Mouse (Mus musculus) heart, embryonic 11.5 days (tissue): ENCODE results near the gene Fermt3. TPM values are rescaled to one million over a fixed set of nuclear protein-coding genes. Genes with fewer than 3 reads are reported as not detected.

Experiments
- ATAC-seq: fragments of 200-750 bp; cut with Nextera tagmentation; replicated peaks from 2 replicates; pipeline ENCODE4 v1.8.0; 2017; ENCODE audit warnings: moderate library complexity; ENCODE audit not compliant: insufficient number of reproducible peaks, low FRiP score, low TSS enrichment
- H3K27ac ChIP-seq: fragments of 300-500 bp; sonication (generic); 2 replicates; pipeline ENCODE4 v1.5.1; 2014; ENCODE audit warnings: mild to moderate bottlenecking, low read depth, low read length
- H3K27me3 ChIP-seq: fragments of 300-500 bp; sonication (generic); 2 replicates; pipeline ENCODE4 v1.6.1; 2014; ENCODE audit warnings: mild to moderate bottlenecking, low read length, mixed read lengths; ENCODE audit not compliant: control insufficient read depth, insufficient read depth
- H3K36me3 ChIP-seq: fragments of 300-500 bp; sonication (generic); 2 replicates; pipeline ENCODE4 v1.6.1; 2014; ENCODE audit warnings: mild to moderate bottlenecking, low read length, moderate library complexity, mixed read lengths; ENCODE audit not compliant: control insufficient read depth, insufficient read depth
- H3K4me1 ChIP-seq: fragments of 300-500 bp; sonication (generic); 2 replicates; pipeline ENCODE4 v1.6.1; 2014; ENCODE audit warnings: low read length; ENCODE audit not compliant: control insufficient read depth, insufficient read depth
- H3K4me2 ChIP-seq: fragments of 300-500 bp; sonication (generic); 2 replicates; pipeline ENCODE4 v1.6.1; 2014; ENCODE audit warnings: mild to moderate bottlenecking, moderate library complexity
- H3K4me3 ChIP-seq: fragments of 300-500 bp; sonication (generic); 2 replicates; pipeline ENCODE4 v1.5.1; 2014; ENCODE audit warnings: low read depth, low read length
- H3K9ac ChIP-seq: fragments of 300-500 bp; sonication (generic); 2 replicates; pipeline ENCODE4 v1.6.1; 2014; ENCODE audit warnings: mild to moderate bottlenecking, low read depth, low read length, moderate library complexity
- H3K9me3 ChIP-seq: fragments of 300-500 bp; sonication (generic); replicated peaks from 2 replicates; pipeline ENCODE4 v1.6.1; 2016; ENCODE audit warnings: low read length; ENCODE audit not compliant: control insufficient read depth
- WGBS: fragments of 180-500 bp; shearing (Covaris S2); extraction: QIAGEN DNeasy Blood & Tissue Kit; methylation state at CpG from one replicate; pipeline ENCODE4 v1.1.7; 2014; ENCODE audit not compliant: insufficient replicate concordance; 5-methylcytosine and 5-hydroxymethylcytosine counted together
- polyA plus RNA-seq: library from polyadenylated mRNA; unstranded; fragments of >200 nt; fragmentation: Nextera tagmentation; extraction: Ambion mirVana; gene quantifications from 2 replicates; pipeline ENCODE4 v1.2.1, GENCODE M21; 2014

The Fermt3 gene
- polyA plus RNA-seq, 1 experiment from 2014 or later: 11.9 TPM

- no peak for ATAC-seq
- Histone ChIP-seq H3K4me1 (peaks cover 11% of the 10 kb centered on the region), H3K27me3 (no peaks in the 10 kb centered on the region), H3K9me3 (no peaks in the 10 kb centered on the region), H3K36me3 (no peaks in the 10 kb centered on the region), H3K9ac (peak overlapping the region; percentile 58), H3K4me2 (no peak overlapping the region), H3K27ac (peak overlapping the region; percentile 38), H3K4me3 (no peak overlapping the region)
- 50% methylated on average over 4 of the region's 4 CpGs for WGBS
Measured at GRCm38 (mm10) chr19:7044279-7044678, 25.0 kb upstream of the Fermt3 start.

- peak overlapping the region; percentile 75; the same call in 1 of the 2 replicates for H3K9ac ChIP-seq
- peaks cover 26% of the 10 kb centered on the region for H3K4me1 ChIP-seq
- peak overlapping the region; percentile 88; the same call in 1 of the 2 replicates for H3K4me3 ChIP-seq
- ATAC-seq: no peak
- peak overlapping the region; percentile 88 for H3K27ac ChIP-seq
- no peaks in the 10 kb centered on the region for H3K9me3 ChIP-seq
- WGBS: 83% methylated on average over 2 of the region's 2 CpGs
- H3K36me3 ChIP-seq: no peaks in the 10 kb centered on the region; the same call in 1 of the 2 replicates
- no peaks in the 10 kb centered on the region for H3K27me3 ChIP-seq
- H3K4me2 ChIP-seq: peak overlapping the region; percentile 83
Measured at GRCm38 (mm10) chr19:7041171-7041570, 21.9 kb upstream of the Fermt3 start.

GRCm38 (mm10) chr19:7040637-7041130 is 21.4 kb upstream of the Fermt3 start:
- Histone ChIP-seq H3K4me1 (peaks cover 26% of the 10 kb centered on the region), H3K9ac (peak overlapping the region; percentile 75), H3K4me2 (peak overlapping the region; percentile 83), H3K36me3 (no peaks in the 10 kb centered on the region; the same call in 1 of the 2 replicates), H3K27ac (peak overlapping the region; percentile 88), H3K9me3 (no peaks in the 10 kb centered on the region), H3K27me3 (no peaks in the 10 kb centered on the region), H3K4me3 (peak overlapping the region; percentile 88)
- no peak for ATAC-seq
- 23% methylated on average over 13 of the region's 13 CpGs for WGBS

GRCm38 (mm10) chr19:7039841-7040636 is 20.8 kb upstream of the Fermt3 start, which contains the start of gene Stip1:
Gene Stip1, minus strand, starts transcription at chr19:7039967.
- peak within 1 kb of the TSS; percentile 90 for H3K4me2 ChIP-seq
- no peaks in the 10 kb centered on the region for H3K9me3 ChIP-seq
- peak; percentile 99 for ATAC-seq
- peaks cover 26% of the 10 kb centered on the region for H3K4me1 ChIP-seq
- WGBS: under 1% methylated on average over 48 of the region's 49 CpGs
- H3K9ac ChIP-seq: peak within 1 kb of the TSS; percentile 82
- peak within 1 kb of the TSS; percentile 88 for H3K27ac ChIP-seq
- peak within 1 kb of the TSS; percentile 88 for H3K4me3 ChIP-seq
- H3K36me3 ChIP-seq: peaks cover 5% of the 10 kb centered on the region
- H3K27me3 ChIP-seq: no peaks in the 10 kb centered on the region

- peaks cover 20% of the 10 kb centered on the region for H3K4me1 ChIP-seq
- peak; percentile 22 for ATAC-seq
- H3K9ac ChIP-seq: peak overlapping the region; percentile 82
- WGBS: 1% methylated on average over 33 of the region's 35 CpGs
- peak overlapping the region; percentile 88 for H3K4me3 ChIP-seq
- H3K36me3 ChIP-seq: peaks cover 9% of the 10 kb centered on the region
- no peaks in the 10 kb centered on the region for H3K27me3 ChIP-seq
- H3K27ac ChIP-seq: peak overlapping the region; percentile 87
- H3K4me2 ChIP-seq: peak overlapping the region; percentile 90
- no peaks in the 10 kb centered on the region for H3K9me3 ChIP-seq
Measured at GRCm38 (mm10) chr19:7039088-7039720, 19.9 kb upstream of the Fermt3 start.

GRCm38 (mm10) chr19:7034006-7034405 is 14.7 kb upstream of the Fermt3 start:
- H3K9me3 ChIP-seq: no peaks in the 10 kb centered on the region
- H3K36me3 ChIP-seq: peaks cover 46% of the 10 kb centered on the region
- 90% methylated on average over 5 of the region's 5 CpGs for WGBS
- ATAC-seq: no peak
- peaks cover 15% of the 10 kb centered on the region for H3K4me1 ChIP-seq
- H3K4me2 ChIP-seq: no peak overlapping the region
- no peak overlapping the region for H3K27ac ChIP-seq
- no peaks in the 10 kb centered on the region for H3K27me3 ChIP-seq
- H3K4me3 ChIP-seq: no peak overlapping the region
- H3K9ac ChIP-seq: no peak overlapping the region

GRCm38 (mm10) chr19:7029531-7029930 is 10.3 kb upstream of the Fermt3 start:
- Histone ChIP-seq H3K27me3 (no peaks in the 10 kb centered on the region), H3K4me3 (no peak overlapping the region), H3K27ac (no peak overlapping the region), H3K36me3 (peaks cover 68% of the 10 kb centered on the region), H3K4me2 (no peak overlapping the region), H3K4me1 (no peaks in the 10 kb centered on the region), H3K9ac (no peak overlapping the region), H3K9me3 (no peaks in the 10 kb centered on the region)
- ATAC-seq: no peak
- 91% methylated on average over 5 of the region's 5 CpGs for WGBS

GRCm38 (mm10) chr19:7020224-7020641 is 964 bp upstream of the Fermt3 start:
- 0 out of 2 replicates have a peak, but pooled peaks have one; percentile 55 for ATAC-seq
- no peaks in the 10 kb centered on the region for H3K27me3 ChIP-seq
- WGBS: 45% methylated on average over 3 of the region's 3 CpGs
- H3K4me3 ChIP-seq: no peak overlapping the region
- no peak overlapping the region for H3K9ac ChIP-seq
- H3K4me1 ChIP-seq: peaks cover 16% of the 10 kb centered on the region
- no peak overlapping the region for H3K4me2 ChIP-seq
- no peaks in the 10 kb centered on the region for H3K9me3 ChIP-seq
- no peak overlapping the region for H3K27ac ChIP-seq
- peaks cover 37% of the 10 kb centered on the region for H3K36me3 ChIP-seq
